Mouse (Mus musculus): ENCODE data around the gene Prcd.
A peak's percentile ranks its signal among the peaks of the same experiment; 100 is the strongest.

Gene Prcd

GRCm38 (mm10) chr11:116694250-116695193, 41.2 kb downstream of the Prcd start:
- DNase-seq = peak; percentile 59

DNA sequence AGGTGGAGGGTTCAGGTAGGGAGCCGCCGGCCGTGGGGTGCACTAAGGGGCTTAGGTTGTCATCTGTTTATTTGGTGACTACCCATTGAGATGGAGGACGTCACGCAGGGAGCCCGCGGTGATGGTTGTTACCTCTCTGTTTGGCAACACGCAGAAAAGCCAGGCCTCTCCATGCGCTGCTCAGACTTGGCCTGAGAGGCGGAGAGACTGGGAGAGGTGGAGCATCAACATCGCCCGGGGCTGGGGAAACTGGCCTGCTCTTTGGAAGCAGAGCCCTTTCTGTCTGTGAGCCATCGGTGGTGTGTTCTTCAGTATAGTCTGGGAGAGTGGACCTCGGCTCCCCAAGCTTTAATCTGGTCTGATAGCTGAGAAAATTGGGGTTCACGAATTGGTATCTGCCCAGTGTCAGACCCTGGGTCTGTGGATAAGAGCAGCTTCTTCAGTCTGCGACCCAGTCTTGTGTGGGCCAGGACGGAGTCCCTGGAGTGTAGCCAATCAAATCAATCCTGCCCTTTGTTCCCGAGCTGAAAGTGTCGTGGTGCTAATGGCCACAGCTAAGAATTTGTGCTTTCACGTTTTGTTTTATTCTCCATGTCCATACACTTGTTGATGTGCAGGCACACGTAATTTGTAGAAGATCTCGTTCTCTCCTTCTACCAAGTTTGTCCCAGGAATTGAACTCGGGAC, 42.0 kb downstream of the Prcd start:
- no peak for DNase-seq

- DNase-seq = no peak
Measured at GRCm38 (mm10) chr11:116696426-116696825, 43.1 kb downstream of the Prcd start.

- no peak for DNase-seq
Measured at GRCm38 (mm10) chr11:116697521-116697920, 44.2 kb downstream of the Prcd start.

- DNase-seq = no peak
Measured at GRCm38 (mm10) chr11:116701377-116701841, 48.1 kb downstream of the Prcd start.

GRCm38 (mm10) chr11:116704336-116705035, 51.2 kb downstream of the Prcd start:
- DNase-seq = no peak

DNA sequence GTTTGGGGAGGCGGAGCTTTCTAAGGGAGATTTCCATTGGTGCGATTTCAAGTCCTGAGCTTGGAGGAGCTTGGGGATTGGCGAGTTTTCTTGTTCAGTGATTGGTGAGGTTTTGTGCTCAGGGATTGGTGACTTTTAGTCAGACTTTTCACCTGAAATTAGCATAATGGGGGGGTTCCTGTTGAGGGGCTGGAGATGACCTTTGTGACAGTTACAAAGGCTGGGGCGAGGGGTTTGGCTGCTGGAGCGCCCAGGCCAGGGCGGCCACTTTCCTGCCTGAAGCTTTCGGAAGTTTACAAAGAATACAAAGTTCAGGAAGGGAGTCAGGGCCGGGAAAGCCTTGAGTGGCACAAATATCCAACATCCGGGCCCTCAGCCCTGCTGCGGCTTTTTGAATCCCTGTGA, 51.9 kb downstream of the Prcd start:
- peak; percentile 62 for DNase-seq

DNA sequence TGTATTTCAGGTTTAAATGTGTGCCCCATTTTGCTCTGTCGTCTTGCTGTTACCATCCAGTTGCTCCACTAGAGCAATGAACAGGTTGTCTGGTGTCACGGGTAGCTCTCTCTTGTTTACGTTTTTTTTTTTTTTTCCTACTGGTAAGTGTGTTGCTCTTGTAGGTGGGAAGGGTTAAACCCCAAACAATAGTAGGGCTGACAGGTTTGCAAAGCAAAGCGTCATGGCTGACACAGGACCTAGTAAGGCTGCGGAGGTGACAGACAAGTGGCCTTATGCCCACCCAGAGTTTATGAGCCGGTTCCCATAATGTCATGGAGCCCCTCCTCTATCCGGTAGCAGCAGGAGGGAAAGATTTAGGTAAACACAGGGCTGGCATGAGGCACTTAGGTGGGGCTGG, 53.0 kb downstream of the Prcd start:
- DNase-seq = no peak

- DNase-seq = no peak
Measured at GRCm38 (mm10) chr11:116710171-116710570, 56.8 kb downstream of the Prcd start.

- DNase-seq = no peak
Measured at GRCm38 (mm10) chr11:116710793-116711192, 57.5 kb downstream of the Prcd start.

- no peak for DNase-seq
Measured at GRCm38 (mm10) chr11:116714052-116714451, 60.7 kb downstream of the Prcd start.
